Mouse (Mus musculus): Measurements from ENCODE around the gene Esp36. TPM values are rescaled to one million over a fixed set of nuclear protein-coding genes. Genes with fewer than 3 reads are reported as not detected.

Gene Esp36
- total RNA-seq (2023), result not detected

GRCm38 (mm10) chr17:38420085-38420484 is at the start of gene Esp36:
Esp36 (minus strand) TSS chr17:38420185.

Other genes starting within 250 kb of the Esp36 start
- not detected for gene Olfr134, start 248.8 kb downstream of the Esp36 start, total RNA-seq (2023)
- not detected for gene Olfr135, start 215.8 kb downstream of the Esp36 start, total RNA-seq (2023)
- not detected for gene Olfr138, start 159.2 kb downstream of the Esp36 start, total RNA-seq (2023)
- gene Olfr137, start 112.6 kb downstream of the Esp36 start, total RNA-seq (2023), result not detected
- gene Olfr136, start 90.4 kb downstream of the Esp36 start, total RNA-seq (2023), result not detected
- not detected for gene Esp34, start 134.0 kb upstream of the Esp36 start, total RNA-seq (2023)
- not detected for gene Esp31, start 219.3 kb upstream of the Esp36 start, total RNA-seq (2023)